Mouse (Mus musculus) limb, embryonic 12.5 days (tissue): ENCODE measurements at regions not wholly inside any gene's neighbourhood (a gene's known extent, or its start where the extent isn't known, plus 50 kb on each side); places are given as distances from the start of the nearest gene placed in this dataset.

Experiments
- ATAC-seq: fragments of 200-750 bp; cut with Nextera tagmentation; 2 replicates; pipeline ENCODE4 v1.8.0; 2017; ENCODE audit warnings: low read depth, moderate TSS enrichment; ENCODE audit not compliant: insufficient number of reproducible peaks, insufficient read depth, low FRiP score, low TSS enrichment
- H3K27ac ChIP-seq: fragments of 300-500 bp; sonication (generic); 2 replicates; pipeline ENCODE4 v1.5.1; 2016; ENCODE audit warnings: mild to moderate bottlenecking, moderate library complexity
- H3K27me3 ChIP-seq: fragments of 300-500 bp; sonication (generic); 2 replicates; pipeline ENCODE4 v1.6.1; 2016; ENCODE audit warnings: mild to moderate bottlenecking, moderate library complexity
- H3K36me3 ChIP-seq: fragments of 300-500 bp; sonication (generic); 2 replicates; pipeline ENCODE4 v1.6.1; 2016; ENCODE audit warnings: mild to moderate bottlenecking, moderate library complexity
- H3K4me1 ChIP-seq: fragments of 300-500 bp; sonication (generic); replicated peaks from 2 replicates; pipeline ENCODE4 v1.6.1; 2016
- H3K4me2 ChIP-seq: fragments of 300-500 bp; sonication (generic); 2 replicates; pipeline ENCODE4 v1.6.1; 2016; ENCODE audit warnings: mild to moderate bottlenecking, moderate library complexity
- H3K4me3 ChIP-seq: fragments of 300-500 bp; sonication (generic); replicated peaks from 2 replicates; pipeline ENCODE4 v1.5.1; 2016; ENCODE audit warnings: mild to moderate bottlenecking
- H3K9ac ChIP-seq: fragments of 300-500 bp; sonication (generic); replicated peaks from 2 replicates; pipeline ENCODE4 v1.6.1; 2016; ENCODE audit warnings: mild to moderate bottlenecking, moderate library complexity
- H3K9me3 ChIP-seq: fragments of 300-500 bp; sonication (generic); 2 replicates; pipeline ENCODE4 v1.6.1; 2016; ENCODE audit warnings: mild to moderate bottlenecking, moderate library complexity
- WGBS: fragments of 180-500 bp; shearing (Covaris S2); methylation state at CpG from one replicate; pipeline ENCODE4 v1.1.7; 2016; 5-methylcytosine and 5-hydroxymethylcytosine counted together

- Histone ChIP-seq H3K36me3 (no peaks in the 10 kb centered on the region), H3K9ac (no peak overlapping the region), H3K4me2 (no peak overlapping the region), H3K4me3 (no peak overlapping the region), H3K4me1 (0 out of 2 replicates have a peak, but pooled peaks cover 3% of the 10 kb centered on the region), H3K27ac (no peak overlapping the region), H3K27me3 (no peaks in the 10 kb centered on the region), H3K9me3 (no peaks in the 10 kb centered on the region)
- 77% methylated on average over 5 of the region's 5 CpGs for WGBS
- ATAC-seq, result no peak
Measured at GRCm38 (mm10) chr8:41485163-41485562, 68.3 kb upstream of the Frg1 start.

GRCm38 (mm10) chr8:41483297-41483696 lies 66.4 kb upstream of the Frg1 start:
- no peak for ATAC-seq
- Histone ChIP-seq H3K9me3 (no peaks in the 10 kb centered on the region), H3K4me1 (0 out of 2 replicates have a peak, but pooled peaks cover 3% of the 10 kb centered on the region), H3K27me3 (no peaks in the 10 kb centered on the region), H3K4me3 (no peak overlapping the region), H3K9ac (no peak overlapping the region), H3K27ac (no peak overlapping the region), H3K36me3 (no peaks in the 10 kb centered on the region), H3K4me2 (no peak overlapping the region)
- WGBS, result 51% methylated on average over 3 of the region's 3 CpGs

- H3K27ac ChIP-seq, result no peak overlapping the region
- H3K36me3 ChIP-seq, result no peaks in the 10 kb centered on the region
- H3K9ac ChIP-seq, result no peak overlapping the region
- ATAC-seq, result no peak
- no peak overlapping the region for H3K4me2 ChIP-seq
- H3K4me1 ChIP-seq, result no peaks in the 10 kb centered on the region
- WGBS, result 80% methylated on average over 8 of the region's 8 CpGs
- H3K4me3 ChIP-seq, result no peak overlapping the region
- H3K9me3 ChIP-seq, result no peaks in the 10 kb centered on the region
- H3K27me3 ChIP-seq, result no peaks in the 10 kb centered on the region
Measured at GRCm38 (mm10) chr8:41472992-41473699, 56.3 kb upstream of the Frg1 start.

- H3K36me3 ChIP-seq, result no peaks in the 10 kb centered on the region
Measured at GRCm38 (mm10) chr8:41472233-41472632, 55.4 kb upstream of the Frg1 start.

More at GRCm38 (mm10) chr8:41472233-41472632, 55.4 kb upstream of the Frg1 start:
- Histone ChIP-seq H3K4me1 (no peaks in the 10 kb centered on the region), H3K9ac (no peak overlapping the region), H3K27ac (no peak overlapping the region), H3K4me3 (no peak overlapping the region), H3K4me2 (no peak overlapping the region), H3K27me3 (no peaks in the 10 kb centered on the region), H3K9me3 (no peaks in the 10 kb centered on the region)
- 93% methylated on average over 3 of the region's 3 CpGs for WGBS
- ATAC-seq, result no peak
